Mouse (Mus musculus) spleen, adult 2 months (tissue): ENCODE measurements around the gene Npas3.

Source experiments
- CTCF ChIP-seq: fragments of 200-500 bp; IDR thresholded peaks from 2 replicates; pipeline ENCODE4 v1.5.1; 2011; ENCODE audit warnings: mild to moderate bottlenecking, inconsistent platforms; ENCODE audit not compliant: insufficient read depth, insufficient read length, insufficient replicate concordance; ENCODE audit errors: extremely low read depth
- POLR2A ChIP-seq: fragments of 200-500 bp; IDR thresholded peaks from 2 replicates; pipeline ENCODE4 v1.6.1; 2011; ENCODE audit warnings: low read depth, low read length, inconsistent platforms

- no peak for TF ChIP-seq CTCF
- TF ChIP-seq POLR2A: no peak
These were observed 794.6 kb downstream of the Npas3 start for GRCm38 (mm10) chr12:54042996-54043544.
